Mouse (Mus musculus): ENCODE measurements around the gene Tmpo.

DNA sequence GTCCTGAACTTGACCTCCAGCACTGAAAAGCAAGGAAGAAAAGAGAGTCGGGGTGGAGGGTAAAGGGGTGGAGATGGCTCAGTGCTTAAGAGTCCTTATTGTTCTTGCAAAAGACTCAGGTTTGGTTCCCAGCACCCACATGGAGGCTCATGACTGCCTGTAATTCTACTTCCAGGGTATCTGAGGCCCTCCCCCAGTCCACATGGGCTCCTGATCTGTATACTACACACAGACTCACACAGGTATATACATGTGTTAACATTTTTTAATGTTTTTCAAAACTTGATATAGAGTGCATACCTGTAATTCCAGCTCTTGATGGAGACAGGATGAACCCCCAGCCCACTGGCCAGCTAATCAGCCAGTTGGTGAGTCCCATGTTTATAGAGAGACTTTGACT, 81.0 kb downstream of the Tmpo start:
- TF ChIP-seq CTCF (IDR thresholded peaks at IDR 0.05; ENCODE audit: control insufficient read depth, insufficient read depth, insufficient replicate concordance, low read depth, low read length): no peak
- no peak for TF ChIP-seq POLR2A (IDR thresholded peaks at IDR 0.05; ENCODE audit: control insufficient read depth, low read depth, low read length)
